Mouse (Mus musculus): ENCODE data around the gene Phb2.

DNA sequence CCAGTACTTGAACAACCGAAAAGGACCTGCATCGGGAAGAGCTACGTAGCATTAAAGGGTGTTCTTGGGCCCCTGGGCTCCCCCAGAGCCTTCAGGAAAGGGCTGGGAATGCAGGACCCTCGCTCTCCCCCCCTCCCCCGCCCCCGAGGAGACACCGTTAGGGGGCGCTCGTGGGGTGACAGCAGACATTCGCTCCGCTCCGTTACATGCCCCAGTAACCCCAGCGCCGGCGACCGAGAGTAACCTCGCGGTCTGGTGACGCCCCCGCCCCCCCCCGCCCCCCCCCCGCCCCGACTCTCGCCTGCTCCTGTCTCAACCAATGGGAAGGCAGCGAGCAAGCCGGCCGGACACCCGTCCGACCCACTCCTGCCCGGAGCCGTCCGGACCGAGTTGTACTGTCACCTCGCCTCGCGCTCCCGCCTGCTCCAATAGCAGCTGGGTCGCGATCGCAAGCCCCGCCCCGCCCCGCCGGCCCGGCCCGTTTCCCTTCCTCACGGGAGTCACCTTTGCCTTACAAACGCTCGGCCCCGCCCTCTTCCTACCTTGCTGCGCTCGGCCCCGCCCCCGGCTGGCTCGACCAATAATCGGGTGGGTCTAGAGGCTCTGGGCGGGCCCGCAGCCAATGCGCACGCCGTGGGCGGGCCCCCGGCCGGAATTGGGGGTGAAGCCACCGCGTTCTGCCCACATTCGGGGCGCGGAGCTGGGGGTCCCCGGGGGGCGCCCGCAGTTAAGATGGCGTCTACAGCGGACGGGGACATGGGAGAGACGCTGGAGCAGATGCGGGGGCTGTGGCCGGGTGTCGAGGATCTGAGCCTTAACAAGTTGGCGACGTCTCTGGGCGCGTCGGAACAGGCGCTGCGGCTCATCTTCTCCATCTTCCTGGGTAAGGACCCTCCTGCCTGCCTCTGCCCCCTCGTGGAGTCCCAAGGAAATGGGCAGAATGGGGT is 49.4 kb upstream of the Phb2 start, which contains the start of gene Lpcat3:
- TF ChIP-seq CTCF (IDR thresholded peaks at IDR 0.05; ENCODE audit: insufficient read depth, low read depth, low read length) (peak; percentile 99), POLR2A (IDR thresholded peaks at IDR 0.05; ENCODE audit: insufficient read depth, low read depth, low read length) (peak; percentile 62)

Measured in olfactory bulb, adult 2 months (tissue).